Mouse (Mus musculus) stomach, embryonic 15.5 days (tissue): Measurements from ENCODE around the gene Samd5. TPM values are rescaled to one million over a fixed set of nuclear protein-coding genes. Genes with fewer than 3 reads are reported as not detected.
A peak's percentile ranks its signal among the peaks of the same experiment; 100 is the strongest.

Experiments
- ATAC-seq: fragments of 200-750 bp; cut with Nextera tagmentation; 2 replicates; pipeline ENCODE4 v1.8.0; 2017; ENCODE audit warnings: low read depth, moderate number of reproducible peaks, moderate TSS enrichment; ENCODE audit not compliant: insufficient read depth, low FRiP score
- H3K27ac ChIP-seq: fragments of 300-500 bp; sonication (generic); 2 replicates; pipeline ENCODE4 v1.5.1; 2015; ENCODE audit warnings: mild to moderate bottlenecking, inconsistent platforms
- H3K27me3 ChIP-seq: fragments of 300-500 bp; sonication (generic); replicated peaks from 2 replicates; pipeline ENCODE4 v1.6.1; 2015; ENCODE audit warnings: inconsistent platforms
- H3K36me3 ChIP-seq: fragments of 300-500 bp; sonication (generic); 2 replicates; pipeline ENCODE4 v1.6.1; 2015; ENCODE audit warnings: inconsistent platforms
- H3K4me1 ChIP-seq: fragments of 300-500 bp; sonication (generic); 2 replicates; pipeline ENCODE4 v1.6.1; 2015; ENCODE audit warnings: inconsistent platforms
- H3K4me2 ChIP-seq: fragments of 300-500 bp; sonication (generic); 2 replicates; pipeline ENCODE4 v1.6.1; 2015; ENCODE audit warnings: mild to moderate bottlenecking, inconsistent platforms
- H3K4me3 ChIP-seq: fragments of 300-500 bp; sonication (generic); replicated peaks from 2 replicates; pipeline ENCODE4 v1.5.1; 2015; ENCODE audit warnings: inconsistent platforms
- H3K9ac ChIP-seq: fragments of 300-500 bp; sonication (generic); 2 replicates; pipeline ENCODE4 v1.6.1; 2015; ENCODE audit warnings: inconsistent platforms
- H3K9me3 ChIP-seq: fragments of 300-500 bp; sonication (generic); 2 replicates; pipeline ENCODE4 v1.6.1; 2016; ENCODE audit warnings: inconsistent platforms
- WGBS: fragments of 180-500 bp; shearing (Covaris S2); methylation state at CpG from one replicate; pipeline ENCODE4 v1.1.7; 2015; 5-methylcytosine and 5-hydroxymethylcytosine counted together
- polyA plus RNA-seq: library from polyadenylated mRNA; unstranded; fragments of >200 nt; fragmentation: Nextera tagmentation; extraction: Ambion mirVana; gene quantifications from 2 replicates; pipeline ENCODE4 v1.2.1, GENCODE M21; 2015

Gene Samd5
- polyA plus RNA-seq, 1 experiment from 2014 or later: 8.1 TPM

- no peak overlapping the region for H3K4me2 ChIP-seq
- WGBS: 42% methylated on average over 5 of the region's 5 CpGs
- H3K27ac ChIP-seq: no peak overlapping the region
- no peaks in the 10 kb centered on the region for H3K9me3 ChIP-seq
- H3K27me3 ChIP-seq: no peaks in the 10 kb centered on the region
- no peak overlapping the region for H3K9ac ChIP-seq
- H3K4me1 ChIP-seq: 0 out of 2 replicates have a peak, but pooled peaks cover 6% of the 10 kb centered on the region
- no peaks in the 10 kb centered on the region for H3K36me3 ChIP-seq
- no peak for ATAC-seq
- no peak overlapping the region for H3K4me3 ChIP-seq
Measured at GRCm38 (mm10) chr10:9678071-9678470, 3.1 kb upstream of the Samd5 start.

GRCm38 (mm10) chr10:9676886-9677285, 1.9 kb upstream of the Samd5 start:
- 0 out of 2 replicates have a peak, but pooled peaks cover 6% of the 10 kb centered on the region for H3K4me1 ChIP-seq
- H3K4me3 ChIP-seq: no peak overlapping the region; the same call in 1 of the 2 replicates
- no peak overlapping the region for H3K9ac ChIP-seq
- ATAC-seq: no peak
- 2% methylated on average over 17 of the region's 17 CpGs for WGBS
- H3K9me3 ChIP-seq: no peaks in the 10 kb centered on the region
- H3K4me2 ChIP-seq: peak overlapping the region; percentile 96
- H3K36me3 ChIP-seq: no peaks in the 10 kb centered on the region
- no peak overlapping the region for H3K27ac ChIP-seq
- H3K27me3 ChIP-seq: no peaks in the 10 kb centered on the region

GRCm38 (mm10) chr10:9676418-9676786, 1.4 kb upstream of the Samd5 start:
- WGBS: 18% methylated on average over 7 of the region's 7 CpGs
- Histone ChIP-seq H3K36me3 (no peaks in the 10 kb centered on the region), H3K4me3 (no peak overlapping the region), H3K9me3 (no peaks in the 10 kb centered on the region), H3K27ac (no peak overlapping the region), H3K27me3 (no peaks in the 10 kb centered on the region), H3K4me2 (peak overlapping the region; percentile 96), H3K9ac (no peak overlapping the region), H3K4me1 (0 out of 2 replicates have a peak, but pooled peaks cover 6% of the 10 kb centered on the region)
- no peak for ATAC-seq

- H3K27ac ChIP-seq: peak overlapping the region; percentile 66; the same call in 1 of the 2 replicates
- no peak for ATAC-seq
- H3K4me3 ChIP-seq: peak overlapping the region; percentile 76
- peak overlapping the region; percentile 96 for H3K4me2 ChIP-seq
- H3K4me1 ChIP-seq: 0 out of 2 replicates have a peak, but pooled peaks cover 6% of the 10 kb centered on the region
- H3K36me3 ChIP-seq: no peaks in the 10 kb centered on the region
- peak overlapping the region; percentile 65 for H3K9ac ChIP-seq
- H3K27me3 ChIP-seq: no peaks in the 10 kb centered on the region
- no peaks in the 10 kb centered on the region for H3K9me3 ChIP-seq
- 8% methylated on average over 36 of the region's 36 CpGs for WGBS
Measured at GRCm38 (mm10) chr10:9675550-9676417, 776 bp upstream of the Samd5 start.

GRCm38 (mm10) chr10:9673276-9673675, 1.7 kb downstream of the Samd5 start:
- Histone ChIP-seq H3K4me2 (peak overlapping the region; percentile 96), H3K27me3 (no peaks in the 10 kb centered on the region), H3K36me3 (no peaks in the 10 kb centered on the region), H3K9ac (no peak overlapping the region), H3K4me3 (peak overlapping the region; percentile 76), H3K4me1 (0 out of 2 replicates have a peak, but pooled peaks cover 6% of the 10 kb centered on the region), H3K27ac (no peak overlapping the region), H3K9me3 (no peaks in the 10 kb centered on the region)
- ATAC-seq: no peak

- no peak for ATAC-seq
- peak overlapping the region; percentile 76; the same call in 1 of the 2 replicates for H3K4me3 ChIP-seq
- 0 out of 2 replicates have a peak, but pooled peaks cover 6% of the 10 kb centered on the region for H3K4me1 ChIP-seq
- no peaks in the 10 kb centered on the region for H3K9me3 ChIP-seq
- no peak overlapping the region for H3K9ac ChIP-seq
- WGBS: 85% methylated on average over 5 of the region's 5 CpGs
- H3K27me3 ChIP-seq: no peaks in the 10 kb centered on the region
- H3K4me2 ChIP-seq: peak overlapping the region; percentile 96; the same call in 1 of the 2 replicates
- H3K36me3 ChIP-seq: no peaks in the 10 kb centered on the region
- no peak overlapping the region for H3K27ac ChIP-seq
Measured at GRCm38 (mm10) chr10:9672751-9673150, 2.3 kb downstream of the Samd5 start.

- Histone ChIP-seq H3K4me1 (no peaks in the 10 kb centered on the region), H3K4me3 (no peak overlapping the region), H3K27me3 (no peaks in the 10 kb centered on the region), H3K27ac (no peak overlapping the region), H3K9ac (no peak overlapping the region), H3K9me3 (no peaks in the 10 kb centered on the region), H3K4me2 (no peak overlapping the region), H3K36me3 (no peaks in the 10 kb centered on the region)
- ATAC-seq: no peak
- 76% methylated on average over 6 of the region's 6 CpGs for WGBS
Measured at GRCm38 (mm10) chr10:9670351-9670750, 4.7 kb downstream of the Samd5 start.

- no peak overlapping the region for H3K9ac ChIP-seq
- no peaks in the 10 kb centered on the region for H3K4me1 ChIP-seq
- no peak for ATAC-seq
- no peak overlapping the region for H3K4me3 ChIP-seq
- H3K36me3 ChIP-seq: no peaks in the 10 kb centered on the region
- no peaks in the 10 kb centered on the region for H3K9me3 ChIP-seq
- 77% methylated on average over 4 of the region's 4 CpGs for WGBS
- no peak overlapping the region for H3K4me2 ChIP-seq
- no peak overlapping the region for H3K27ac ChIP-seq
- no peaks in the 10 kb centered on the region for H3K27me3 ChIP-seq
Measured at GRCm38 (mm10) chr10:9668791-9669190, 6.2 kb downstream of the Samd5 start.

- Histone ChIP-seq H3K36me3 (no peaks in the 10 kb centered on the region), H3K27me3 (no peaks in the 10 kb centered on the region), H3K9me3 (no peaks in the 10 kb centered on the region), H3K4me2 (no peak overlapping the region), H3K9ac (no peak overlapping the region), H3K4me3 (no peak overlapping the region), H3K4me1 (peaks cover 6% of the 10 kb centered on the region; the same call in 1 of the 2 replicates), H3K27ac (no peak overlapping the region)
- ATAC-seq: no peak
- 76% methylated on average over 4 of the region's 5 CpGs for WGBS
Measured at GRCm38 (mm10) chr10:9652946-9653345, 22.1 kb downstream of the Samd5 start.

- peak overlapping the region; percentile 3; the same call in 1 of the 2 replicates for H3K4me2 ChIP-seq
- H3K9me3 ChIP-seq: no peaks in the 10 kb centered on the region
- no peaks in the 10 kb centered on the region for H3K27me3 ChIP-seq
- WGBS: 28% methylated on average over 6 of the region's 6 CpGs
- no peaks in the 10 kb centered on the region for H3K36me3 ChIP-seq
- H3K9ac ChIP-seq: no peak overlapping the region
- no peak overlapping the region for H3K4me3 ChIP-seq
- peaks cover 6% of the 10 kb centered on the region; the same call in 1 of the 2 replicates for H3K4me1 ChIP-seq
- no peak overlapping the region for H3K27ac ChIP-seq
- no peak for ATAC-seq
Measured at GRCm38 (mm10) chr10:9650050-9650825, 24.8 kb downstream of the Samd5 start.

- no peak overlapping the region for H3K4me3 ChIP-seq
- H3K9me3 ChIP-seq: no peaks in the 10 kb centered on the region
- H3K4me1 ChIP-seq: peaks cover 6% of the 10 kb centered on the region; the same call in 1 of the 2 replicates
- H3K27me3 ChIP-seq: no peaks in the 10 kb centered on the region
- H3K36me3 ChIP-seq: no peaks in the 10 kb centered on the region
- no peak overlapping the region for H3K4me2 ChIP-seq
- H3K27ac ChIP-seq: no peak overlapping the region
- H3K9ac ChIP-seq: no peak overlapping the region
- no peak for ATAC-seq
- WGBS: 44% methylated on average over 2 of the region's 2 CpGs
Measured at GRCm38 (mm10) chr10:9648464-9648863, 26.5 kb downstream of the Samd5 start.

GRCm38 (mm10) chr10:9647741-9648140, 27.3 kb downstream of the Samd5 start:
- no peak overlapping the region for H3K27ac ChIP-seq
- no peak overlapping the region for H3K4me3 ChIP-seq
- H3K27me3 ChIP-seq: no peaks in the 10 kb centered on the region
- H3K9ac ChIP-seq: no peak overlapping the region
- no peak for ATAC-seq
- H3K36me3 ChIP-seq: no peaks in the 10 kb centered on the region
- H3K4me1 ChIP-seq: peaks cover 6% of the 10 kb centered on the region; the same call in 1 of the 2 replicates
- no peak overlapping the region for H3K4me2 ChIP-seq
- H3K9me3 ChIP-seq: no peaks in the 10 kb centered on the region
- WGBS: 66% methylated on average over 6 of the region's 6 CpGs
